Mouse (Mus musculus) intestine, postnatal 0 days (tissue): Measurements from ENCODE around the gene Gm42957. TPM values are rescaled to one million over a fixed set of nuclear protein-coding genes. Genes with fewer than 3 reads are reported as not detected.
A peak's percentile ranks its signal among the peaks of the same experiment; 100 is the strongest.

Source experiments
- ATAC-seq: fragments of 200-750 bp; cut with Nextera tagmentation; 2 replicates; pipeline ENCODE4 v1.8.0; 2017; ENCODE audit warnings: mild to moderate bottlenecking, moderate TSS enrichment, moderate library complexity
- H3K27ac ChIP-seq: fragments of 300-500 bp; sonication (generic); 2 replicates; pipeline ENCODE4 v1.5.1; 2014; ENCODE audit warnings: mild to moderate bottlenecking, low read depth, low read length, moderate library complexity
- H3K27me3 ChIP-seq: fragments of 300-500 bp; sonication (generic); replicated peaks from 2 replicates; pipeline ENCODE4 v1.6.1; 2014; ENCODE audit warnings: low read length, mixed read lengths; ENCODE audit not compliant: control insufficient read depth, insufficient read depth
- H3K36me3 ChIP-seq: fragments of 300-500 bp; sonication (generic); 2 replicates; pipeline ENCODE4 v1.6.1; 2014; ENCODE audit warnings: mild to moderate bottlenecking, moderate library complexity; ENCODE audit not compliant: control insufficient read depth, insufficient read depth
- H3K4me1 ChIP-seq: fragments of 300-500 bp; sonication (generic); replicated peaks from 2 replicates; pipeline ENCODE4 v1.6.1; 2014; ENCODE audit warnings: antibody characterized with exemption, low read length, mixed read lengths; ENCODE audit not compliant: control insufficient read depth, insufficient read depth
- H3K4me2 ChIP-seq: fragments of 300-500 bp; sonication (generic); replicated peaks from 2 replicates; pipeline ENCODE4 v1.6.1; 2014; ENCODE audit warnings: low read depth, mild to moderate bottlenecking, moderate library complexity
- H3K4me3 ChIP-seq: fragments of 300-500 bp; sonication (generic); 2 replicates; pipeline ENCODE4 v1.5.1; 2014; ENCODE audit warnings: low read depth, low read length
- H3K9ac ChIP-seq: fragments of 300-500 bp; sonication (generic); 2 replicates; pipeline ENCODE4 v1.6.1; 2014; ENCODE audit warnings: mild to moderate bottlenecking, low read depth, low read length
- H3K9me3 ChIP-seq: fragments of 300-500 bp; sonication (generic); 2 replicates; pipeline ENCODE4 v1.6.1; 2016; ENCODE audit warnings: mixed run types; ENCODE audit not compliant: control insufficient read depth
- CTCF ChIP-seq: sonication (generic); IDR thresholded peaks from 2 replicates; pipeline ENCODE4 v1.5.1; 2016; ENCODE audit warnings: low read depth, mild to moderate bottlenecking, control low read depth, antibody characterized with exemption, moderate library complexity
- WGBS: fragments of 180-500 bp; shearing (Covaris S2); extraction: QIAGEN DNeasy Blood & Tissue Kit; methylation state at CpG from one replicate; pipeline ENCODE4 v1.1.7; 2014; 5-methylcytosine and 5-hydroxymethylcytosine counted together
- polyA plus RNA-seq: library from polyadenylated mRNA; unstranded; fragments of >200 nt; fragmentation: Nextera tagmentation; extraction: Ambion mirVana; gene quantifications from 2 replicates; pipeline ENCODE4 v1.2.1, GENCODE M21; 2015

Gm42957 gene
- polyA plus RNA-seq, 1 experiment from 2014 or later, result not detected

DNA sequence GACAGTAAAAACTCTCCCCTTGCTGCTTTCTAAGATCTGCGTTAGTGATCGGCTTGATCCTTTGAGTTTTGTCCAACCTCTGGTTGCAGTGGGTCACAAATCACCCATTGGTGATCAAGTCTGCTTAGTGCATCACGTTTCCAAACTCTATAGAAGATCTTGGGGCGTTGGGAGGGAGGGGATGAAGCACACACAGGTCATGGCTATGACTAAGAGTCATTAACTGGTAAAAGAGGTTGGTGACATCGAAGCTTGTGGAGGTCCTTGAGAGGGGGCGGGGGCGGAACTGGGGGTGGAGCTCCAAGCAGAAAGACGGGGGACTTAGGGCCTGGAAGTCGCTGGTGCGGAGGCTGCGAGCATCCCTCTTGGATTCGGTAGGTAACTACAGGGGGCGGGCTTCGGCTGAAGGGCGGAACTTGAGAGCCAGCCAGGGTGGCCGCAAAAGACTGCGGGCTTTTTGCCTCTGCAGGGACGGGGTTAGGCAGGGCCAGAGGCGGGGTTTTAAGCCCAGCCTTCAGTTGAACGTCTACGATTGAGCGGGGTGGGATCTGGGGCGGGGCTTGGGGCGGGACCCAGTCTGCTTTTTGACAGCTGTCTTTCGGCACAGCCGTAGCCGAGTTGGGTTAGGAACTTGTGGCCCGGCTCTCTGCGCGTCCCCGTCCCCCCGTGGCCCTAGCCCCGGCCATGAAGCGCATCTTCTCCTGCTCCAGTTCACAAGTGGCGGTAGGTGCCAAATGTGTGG lies 34.6 kb downstream of the Gm42957 start, which contains the start of gene Ankrd35:
TSS of gene Ankrd35 (plus strand) at position 405 of the 742 bp plus-strand sequence.
- peak; percentile 87 for ATAC-seq
- Histone ChIP-seq H3K4me2 (peak within 1 kb of the TSS; percentile 84), H3K9me3 (no peaks in the 10 kb centered on the region), H3K36me3 (no peaks in the 10 kb centered on the region), H3K4me1 (no peaks in the 10 kb centered on the region), H3K27ac (no peak within 1 kb of the TSS), H3K4me3 (peak within 1 kb of the TSS; percentile 40), H3K27me3 (no peaks in the 10 kb centered on the region; the same call in 1 of the 2 replicates), H3K9ac (no peak within 1 kb of the TSS)
- 4% methylated on average over 35 of the region's 35 CpGs for WGBS
- TF ChIP-seq CTCF, result peak; percentile 59

GRCm38 (mm10) chr3:96671519-96671918 lies 36.2 kb downstream of the Gm42957 start:
- Histone ChIP-seq H3K4me1 (no peaks in the 10 kb centered on the region), H3K27me3 (no peaks in the 10 kb centered on the region; the same call in 1 of the 2 replicates), H3K9me3 (no peaks in the 10 kb centered on the region), H3K36me3 (no peaks in the 10 kb centered on the region), H3K27ac (no peak overlapping the region), H3K4me2 (no peak overlapping the region), H3K4me3 (no peak overlapping the region), H3K9ac (no peak overlapping the region)
- TF ChIP-seq CTCF, result no peak
- 94% methylated on average over 5 of the region's 5 CpGs for whole genome bisulfite sequencing
- no peak for ATAC-seq

DNA sequence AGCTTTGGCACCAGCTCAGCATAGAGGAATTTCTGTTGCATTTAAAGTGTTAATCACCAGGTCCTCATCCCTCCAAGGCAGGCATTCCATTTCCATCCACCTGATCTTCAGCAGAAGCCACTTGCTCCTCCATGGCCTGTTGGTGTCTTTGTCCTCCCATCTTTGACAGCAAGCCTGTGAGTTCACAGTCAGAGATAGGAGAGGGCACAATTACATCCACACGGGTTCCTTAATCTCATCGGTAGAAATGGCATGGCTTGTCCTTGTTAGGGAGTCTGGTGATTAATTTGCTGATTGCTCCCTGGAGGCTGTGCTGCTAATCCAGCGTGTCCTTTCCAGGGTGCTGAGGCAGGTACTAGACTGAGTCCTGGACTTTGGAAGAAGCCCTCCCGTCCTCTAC lies 38.2 kb downstream of the Gm42957 start:
- Histone ChIP-seq H3K27me3 (no peaks in the 10 kb centered on the region; the same call in 1 of the 2 replicates), H3K4me1 (no peaks in the 10 kb centered on the region), H3K9me3 (no peaks in the 10 kb centered on the region), H3K9ac (no peak overlapping the region), H3K36me3 (no peaks in the 10 kb centered on the region), H3K27ac (no peak overlapping the region), H3K4me2 (no peak overlapping the region), H3K4me3 (no peak overlapping the region)
- 83% methylated on average over 4 of the region's 4 CpGs for WGBS
- TF ChIP-seq CTCF, result no peak
- no peak for ATAC-seq

- no peaks in the 10 kb centered on the region for H3K36me3 ChIP-seq
- H3K9me3 ChIP-seq, result no peaks in the 10 kb centered on the region
- H3K4me2 ChIP-seq, result no peak overlapping the region
- no peak overlapping the region for H3K9ac ChIP-seq
- H3K4me1 ChIP-seq, result no peaks in the 10 kb centered on the region
- no peak for ATAC-seq
- no peak overlapping the region for H3K4me3 ChIP-seq
- TF ChIP-seq CTCF, result no peak
- no peaks in the 10 kb centered on the region; the same call in 1 of the 2 replicates for H3K27me3 ChIP-seq
- 55% methylated on average over 8 of the region's 8 CpGs for WGBS
- no peak overlapping the region for H3K27ac ChIP-seq
These were observed 39.2 kb downstream of the Gm42957 start for GRCm38 (mm10) chr3:96674442-96674841.

GRCm38 (mm10) chr3:96675171-96675570 lies 39.9 kb downstream of the Gm42957 start:
- ATAC-seq, result no peak
- Histone ChIP-seq H3K27ac (no peak overlapping the region), H3K9ac (no peak overlapping the region), H3K4me1 (no peaks in the 10 kb centered on the region), H3K4me2 (no peak overlapping the region), H3K36me3 (no peaks in the 10 kb centered on the region), H3K9me3 (no peaks in the 10 kb centered on the region), H3K4me3 (no peak overlapping the region), H3K27me3 (no peaks in the 10 kb centered on the region; the same call in 1 of the 2 replicates)
- TF ChIP-seq CTCF, result no peak
- WGBS, result 56% methylated on average over 3 of the region's 3 CpGs

- no peaks in the 10 kb centered on the region for H3K4me1 ChIP-seq
- no peaks in the 10 kb centered on the region; the same call in 1 of the 2 replicates for H3K27me3 ChIP-seq
- no peak for TF ChIP-seq CTCF
- no peak overlapping the region for H3K27ac ChIP-seq
- 47% methylated on average over 3 of the region's 3 CpGs for WGBS
- no peaks in the 10 kb centered on the region for H3K9me3 ChIP-seq
- H3K9ac ChIP-seq, result no peak overlapping the region
- H3K4me2 ChIP-seq, result no peak overlapping the region
- no peak overlapping the region for H3K4me3 ChIP-seq
- 0 out of 2 replicates have a peak, but pooled peaks have one; percentile 29 for ATAC-seq
- H3K36me3 ChIP-seq, result no peaks in the 10 kb centered on the region
These were observed 40.4 kb downstream of the Gm42957 start for GRCm38 (mm10) chr3:96675690-96676089.
